Mouse (Mus musculus) mouse embryonic stem cell (cell line): ENCODE data around the gene Adh1.

ENCODE experiments used
- in situ Hi-C, 2 experiments: fragments of 300-500 bp; cut with MboI; formaldehyde crosslinking; loops; 1 replicate in 1 of 2; 3 replicates in 1 of 2; pipeline ENCODE4 v1.14.3; 2019 to 2020; ENCODE audit warnings: low sequenced_read_pairs in 2 of 2, low pct_unique_long_range_greater_than_20kb in 1 of 2, mixed read lengths in 1 of 2; ENCODE audit not compliant: unreplicated experiment in 1 of 2

Adh1 gene

DNA sequence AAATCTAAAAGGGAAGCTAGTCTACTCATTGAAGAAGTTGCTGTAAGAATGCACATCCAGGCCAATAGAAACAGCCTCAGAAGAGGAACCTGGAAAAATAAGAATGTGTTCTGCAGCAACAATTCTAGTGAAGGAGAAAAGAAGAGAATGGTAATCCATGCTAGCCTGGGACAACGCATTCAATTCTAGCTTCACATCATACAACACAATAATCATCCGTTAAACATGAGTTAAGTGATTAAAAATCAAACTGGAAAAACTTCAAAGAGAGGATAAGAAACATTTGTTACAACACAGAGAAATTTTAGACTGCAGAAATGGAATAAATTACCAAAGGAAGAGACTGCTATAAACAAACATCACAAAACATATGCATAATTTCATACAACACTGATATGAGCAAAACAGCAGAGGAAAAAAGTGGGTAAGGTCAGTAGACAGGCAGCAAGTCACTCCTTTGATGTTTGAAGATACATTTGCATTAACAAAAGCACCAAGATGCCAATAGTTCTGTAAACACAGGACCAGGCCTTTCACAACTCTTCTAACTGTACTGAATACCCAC is 56.2 kb downstream of the Adh1 start:
- in situ Hi-C loops = no loop called here

DNA sequence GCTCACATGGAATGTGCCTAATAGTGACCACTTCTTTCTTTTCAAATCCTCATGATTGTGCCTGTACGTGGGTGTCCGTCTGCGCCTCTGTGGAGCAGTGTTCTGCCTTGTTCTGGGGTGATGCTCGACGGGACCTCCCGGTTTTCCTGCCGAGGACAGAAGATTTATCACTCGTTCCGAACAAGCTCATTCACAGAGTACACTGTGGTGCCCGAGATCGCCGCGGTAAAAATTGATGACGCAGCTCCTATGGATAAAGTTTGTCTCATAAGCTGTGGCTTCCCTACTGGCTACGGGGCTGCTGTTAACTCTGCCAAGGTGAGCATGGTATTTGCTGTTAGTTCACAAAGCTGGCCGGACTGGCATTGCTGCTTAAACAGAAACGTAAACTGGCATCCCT is 64.2 kb downstream of the Adh1 start:
- in situ Hi-C loops = no loop called here

DNA sequence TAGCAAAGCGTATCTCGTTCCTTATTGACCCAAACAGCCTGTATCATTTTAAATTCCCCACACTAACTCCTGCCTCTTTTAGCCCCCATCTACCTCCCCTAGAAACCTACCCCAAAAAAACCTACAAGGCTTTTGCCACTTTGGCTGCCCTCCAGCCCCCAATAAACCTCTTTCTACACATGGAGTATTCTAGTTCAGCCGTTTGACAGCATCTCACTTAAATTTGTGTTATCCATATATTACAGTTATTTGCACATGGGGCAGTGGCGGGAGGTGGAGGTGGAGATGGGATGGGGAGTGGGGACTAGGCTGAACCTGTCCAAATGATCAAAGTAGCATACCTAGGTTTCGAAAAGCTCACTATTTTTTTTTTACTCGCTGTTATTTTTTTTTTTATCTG is 64.7 kb downstream of the Adh1 start:
- in situ Hi-C loops = no loop called here

DNA sequence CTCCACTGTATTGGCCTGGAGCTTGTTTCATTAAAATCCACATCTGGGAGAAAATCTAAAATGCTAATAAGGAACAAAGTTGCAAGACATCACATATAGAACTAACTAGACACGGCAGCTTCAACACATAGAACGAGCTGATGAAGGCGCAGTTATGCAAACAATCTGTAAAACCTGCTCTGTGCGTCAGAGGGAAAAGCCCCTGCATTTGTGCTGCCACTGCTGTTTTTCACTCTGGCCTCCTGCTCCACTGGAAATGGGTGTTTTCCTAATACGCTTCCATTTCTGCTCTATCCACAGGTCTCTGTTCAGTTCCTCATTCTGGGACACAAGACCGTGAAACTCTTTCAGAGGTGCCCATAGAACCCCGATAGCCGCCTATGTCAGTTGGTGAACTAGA is 73.1 kb downstream of the Adh1 start:
- in situ Hi-C loops = no loop called here

DNA sequence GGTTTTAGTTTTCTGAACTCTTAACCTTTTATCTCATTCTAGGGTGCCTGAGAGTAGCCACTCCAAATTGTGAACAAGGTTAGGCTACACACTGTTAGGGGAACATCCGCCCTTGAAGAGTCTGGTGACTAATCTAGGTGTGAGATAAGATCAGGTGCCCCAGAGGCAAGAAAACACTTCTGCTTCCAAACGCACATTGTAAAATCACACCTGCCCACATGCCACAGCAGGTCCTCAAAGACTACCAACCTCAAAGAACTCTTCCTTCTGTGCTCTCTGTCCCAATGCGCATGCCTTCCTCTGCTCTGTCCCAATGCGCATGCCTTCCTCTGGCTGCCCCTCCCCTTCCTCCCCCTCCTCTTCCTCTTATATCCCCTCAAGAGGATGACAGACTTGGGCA is 73.5 kb downstream of the Adh1 start:
- in situ Hi-C loops = no loop called here

DNA sequence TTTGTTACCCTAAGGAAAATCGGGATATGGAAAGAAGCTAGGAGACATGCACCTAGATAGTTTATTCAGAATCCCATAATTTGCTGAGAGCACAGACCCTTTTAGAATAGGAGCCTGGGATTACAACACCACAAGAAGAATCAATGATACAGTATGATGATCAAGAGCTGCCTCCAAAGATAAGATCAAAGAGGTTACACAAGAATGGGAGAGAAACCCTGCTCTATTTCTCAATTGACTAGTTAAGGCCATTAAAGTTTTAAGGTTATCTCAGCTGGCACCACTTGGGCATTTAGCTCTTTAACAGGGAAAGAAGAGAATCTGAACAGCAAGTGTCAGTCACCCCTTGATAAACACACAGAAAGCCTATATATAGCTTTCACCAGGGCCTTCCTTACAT is 74.8 kb downstream of the Adh1 start:
- in situ Hi-C loops = no loop called here

DNA sequence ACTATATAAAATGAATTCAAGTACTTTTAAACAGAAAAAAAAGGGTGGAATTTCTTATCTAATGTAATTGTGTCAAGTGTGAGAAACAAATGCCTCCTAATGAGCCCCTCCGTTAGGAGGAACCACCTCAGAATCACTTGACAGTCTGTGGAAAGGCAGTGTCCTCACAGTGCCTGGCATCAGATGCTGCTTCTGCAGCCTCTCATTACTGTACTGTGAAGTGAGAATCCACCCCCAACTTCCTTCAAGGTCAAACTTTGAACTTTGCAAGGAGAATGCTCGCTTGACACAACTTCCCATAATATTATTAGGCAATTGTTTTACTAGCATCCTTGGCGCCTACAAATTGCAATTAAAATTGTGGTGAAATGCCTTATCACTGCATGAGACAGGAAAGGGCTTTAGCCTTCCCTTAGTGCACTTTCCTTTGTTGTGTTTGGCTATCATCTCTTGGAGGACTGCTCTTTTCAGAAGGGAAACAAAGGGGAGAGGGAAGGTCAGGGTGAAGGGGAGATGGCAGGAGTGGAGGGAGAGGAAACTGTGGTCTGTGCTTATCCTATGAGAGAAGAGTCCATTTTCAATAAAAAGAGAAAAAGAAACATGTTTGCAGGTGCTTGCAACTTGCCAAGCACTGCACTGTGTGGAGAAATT is 75.4 kb downstream of the Adh1 start:
- in situ Hi-C loops = no loop called here
